In the genomic region with DNA sequence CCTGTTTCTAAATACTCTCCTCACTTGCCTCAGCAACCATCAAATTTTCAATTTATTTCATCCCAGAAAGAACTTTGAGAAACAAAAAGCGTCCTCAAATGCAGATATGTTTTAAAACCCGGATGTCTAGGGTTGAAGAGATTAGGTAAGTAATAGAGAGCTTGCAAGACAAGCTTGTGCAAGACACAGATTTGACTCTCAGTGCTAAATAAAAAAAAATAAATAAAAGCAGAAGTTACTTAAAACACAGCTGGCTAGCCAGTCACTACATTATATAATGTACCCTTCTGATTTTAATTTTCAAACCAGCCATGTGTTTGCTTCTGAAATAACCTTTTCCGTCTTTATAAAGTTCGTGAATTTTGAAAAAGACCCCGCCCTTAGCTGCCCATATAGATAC, we compare ENCODE assay signal across 7 mouse cellular contexts.
"Had no signal": no experiment of that assay in that cellular context is flagged by ENCODE, and none has a peak within 500 bp of the region (broad histone marks: within the 10 kb centered on the region; RNA-seq: fewer than 3 reads in every experiment).

No protein-coding gene starts in this region.

- DNase-seq: kidney, adult 2 months; kidney, postnatal 14 days; left cerebral cortex, postnatal 4 days; lung, adult 18-20 months; lung, postnatal 36 days; thymus, postnatal 25 days had no signal

- ATAC-seq: midbrain, embryonic 16.5 days had no signal
